Mouse (Mus musculus): ENCODE measurements around the gene Fhdc1.

- TF ChIP-seq GATA1 (IDR thresholded peaks at IDR 0.05; ENCODE audit: low read length) (no peak), TAL1 (IDR thresholded peaks at IDR 0.05; ENCODE audit: low read length) (no peak)
Measured at GRCm38 (mm10) chr3:84482121-84482520, 1.9 kb upstream of the Fhdc1 start.
